Mouse (Mus musculus) E14TG2a.4 (cell line): ENCODE measurements around the gene Zfand3.

ENCODE experiments used
- H3K27me3 ChIP-seq: 2 replicates; pipeline ENCODE4 v1.6.1; 2014; ENCODE audit warnings: low read length, control low read depth; ENCODE audit not compliant: insufficient read depth
- H3K36me3 ChIP-seq: 2 replicates; pipeline ENCODE4 v1.6.1; 2014; ENCODE audit warnings: low read length, control low read depth; ENCODE audit not compliant: insufficient read depth
- H3K4me1 ChIP-seq: replicated peaks from 2 replicates; pipeline ENCODE4 v1.6.1; 2014; ENCODE audit warnings: low read depth, low read length, control low read depth
- H3K4me3 ChIP-seq: replicated peaks from 2 replicates; pipeline ENCODE4 v1.5.1; 2014; ENCODE audit warnings: mild to moderate bottlenecking, low read length
- H3K9me3 ChIP-seq: 2 replicates; pipeline ENCODE4 v1.6.1; 2014; ENCODE audit warnings: low read length, control low read depth
- CTCF ChIP-seq: conservative IDR thresholded peaks from 2 replicates; pipeline ENCODE4 v1.5.1; 2014; ENCODE audit warnings: low read length
- NANOG ChIP-seq: IDR thresholded peaks from 2 replicates; pipeline ENCODE4 v1.6.1; 2014; ENCODE audit warnings: borderline replicate concordance, low read length, mixed read lengths
- POU5F1 ChIP-seq: IDR thresholded peaks from 2 replicates; pipeline ENCODE4 v1.6.1; 2014; ENCODE audit warnings: low read length, borderline replicate concordance

Gene Zfand3

DNA sequence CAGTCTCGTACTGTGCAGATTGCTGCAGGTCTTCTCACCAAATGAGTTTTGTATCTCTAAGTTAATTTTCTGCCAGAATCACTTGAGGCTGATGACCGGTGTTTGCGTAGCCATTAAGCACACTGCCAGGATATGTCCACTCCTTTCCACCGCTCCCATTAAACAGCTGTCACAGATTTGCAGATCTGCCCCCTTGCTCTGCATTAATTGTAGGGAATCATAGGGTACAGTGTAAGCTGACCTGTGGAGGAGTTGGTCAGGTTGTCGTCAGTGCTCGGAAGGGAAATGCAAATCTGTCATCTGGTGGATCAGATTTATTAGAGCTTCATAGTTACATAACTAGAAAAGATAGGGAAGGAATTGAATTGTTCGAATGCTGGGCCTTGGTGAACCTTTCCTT is 106.1 kb downstream of the Zfand3 start:
- Histone ChIP-seq H3K27me3 (no peaks in the 10 kb centered on the region), H3K36me3 (no peaks in the 10 kb centered on the region), H3K4me1 (peaks cover 7% of the 10 kb centered on the region), H3K4me3 (no peak overlapping the region), H3K9me3 (no peaks in the 10 kb centered on the region)
- no peak for TF ChIP-seq CTCF
- no peak for TF ChIP-seq NANOG

- peaks cover 16% of the 10 kb centered on the region for H3K4me1 ChIP-seq
- no peaks in the 10 kb centered on the region for H3K27me3 ChIP-seq
- H3K36me3 ChIP-seq = no peaks in the 10 kb centered on the region
- TF ChIP-seq POU5F1 (no peak), CTCF (no peak), NANOG (no peak)
- no peaks in the 10 kb centered on the region for H3K9me3 ChIP-seq
- no peak overlapping the region for H3K4me3 ChIP-seq
Measured at GRCm38 (mm10) chr17:30111556-30111955, 107.0 kb downstream of the Zfand3 start.

DNA sequence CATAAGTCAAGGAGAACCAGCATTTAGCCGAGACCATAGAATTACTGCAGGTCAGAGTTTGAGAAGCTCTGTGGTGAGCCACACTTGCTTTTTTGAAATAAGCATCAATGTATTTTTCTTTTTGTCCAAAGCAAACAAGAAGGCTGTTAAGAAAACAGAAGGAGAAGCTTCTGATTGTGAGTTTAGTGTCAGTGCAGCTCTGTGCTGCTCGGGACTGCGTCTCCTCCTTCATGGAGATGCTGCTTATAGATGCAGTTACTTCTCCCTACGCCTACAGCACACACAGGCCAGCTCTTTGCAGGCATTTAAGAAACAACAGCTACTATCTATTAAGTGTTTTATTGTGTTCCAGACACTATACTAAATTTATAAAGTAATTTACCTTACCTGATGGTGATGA is 107.5 kb downstream of the Zfand3 start:
- H3K4me3 ChIP-seq = no peak overlapping the region
- no peaks in the 10 kb centered on the region for H3K9me3 ChIP-seq
- H3K4me1 ChIP-seq = peaks cover 17% of the 10 kb centered on the region
- H3K27me3 ChIP-seq = no peaks in the 10 kb centered on the region
- no peaks in the 10 kb centered on the region for H3K36me3 ChIP-seq
- TF ChIP-seq CTCF = no peak
- no peak for TF ChIP-seq NANOG
- TF ChIP-seq POU5F1 = no peak

DNA sequence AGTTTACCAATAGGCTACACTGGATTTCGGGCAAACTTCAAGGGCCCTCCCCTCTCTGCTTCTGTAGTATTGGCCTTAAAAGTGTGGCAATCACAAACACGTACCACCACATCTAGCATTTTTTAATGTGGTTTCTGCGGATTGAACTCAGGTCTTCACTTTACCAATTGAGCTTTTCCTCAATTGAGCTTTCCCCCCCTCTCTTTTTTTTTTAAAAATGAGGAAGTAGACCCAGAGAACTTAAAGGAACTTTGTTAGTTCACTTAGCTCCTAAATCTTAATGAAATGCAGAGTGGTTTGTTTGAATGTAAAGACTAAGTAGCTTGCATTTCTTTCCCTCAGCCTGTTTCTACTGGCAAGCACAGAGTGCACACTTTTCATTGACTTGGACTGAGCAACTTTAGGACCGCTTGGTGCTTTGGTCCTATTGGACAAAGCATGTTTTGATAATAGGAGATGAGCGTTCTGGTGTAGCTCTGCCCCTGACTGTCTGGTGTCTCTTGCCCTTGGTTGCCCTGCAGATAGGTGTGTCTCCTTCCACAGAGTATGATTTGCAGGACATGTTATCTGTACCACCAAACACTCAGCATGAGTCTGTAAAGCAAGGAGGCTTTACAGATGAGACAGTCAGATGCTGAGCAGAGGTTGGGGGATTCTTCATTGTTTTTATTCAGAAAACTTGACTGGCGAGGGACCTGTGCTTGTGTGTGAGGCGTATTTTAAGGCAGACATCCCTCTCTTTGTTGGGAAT is 108.2 kb downstream of the Zfand3 start:
- Histone ChIP-seq H3K9me3 (no peaks in the 10 kb centered on the region), H3K4me3 (no peak overlapping the region), H3K4me1 (peaks cover 17% of the 10 kb centered on the region), H3K27me3 (no peaks in the 10 kb centered on the region), H3K36me3 (no peaks in the 10 kb centered on the region)
- TF ChIP-seq POU5F1 (no peak), CTCF (no peak), NANOG (no peak)

DNA sequence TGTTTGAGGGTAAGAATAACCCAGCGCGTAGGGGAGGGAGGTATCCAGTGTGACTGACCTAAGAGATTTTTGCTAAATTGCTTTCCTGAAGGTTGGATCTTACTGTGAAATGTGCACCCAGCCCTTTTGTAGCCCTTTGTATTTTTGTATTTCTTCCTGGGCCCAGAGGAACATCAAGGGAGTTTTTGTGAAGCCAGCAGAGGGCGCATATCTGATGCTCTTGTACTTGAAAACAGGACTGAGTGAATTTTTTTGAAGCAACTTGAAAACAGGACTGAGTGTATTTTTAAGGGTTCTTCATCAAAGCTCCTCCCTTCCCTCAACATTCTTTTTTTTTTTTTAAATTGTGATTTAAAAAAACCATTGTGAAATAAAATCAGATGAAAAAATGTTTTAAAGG is 110.2 kb downstream of the Zfand3 start:
- Histone ChIP-seq H3K36me3 (no peaks in the 10 kb centered on the region), H3K4me1 (peaks cover 17% of the 10 kb centered on the region), H3K4me3 (no peak overlapping the region), H3K9me3 (no peaks in the 10 kb centered on the region), H3K27me3 (no peaks in the 10 kb centered on the region)
- peak; percentile 56 for TF ChIP-seq CTCF
- TF ChIP-seq POU5F1 = no peak
- no peak for TF ChIP-seq NANOG

- TF ChIP-seq NANOG = no peak
- no peak for TF ChIP-seq CTCF
- no peak for TF ChIP-seq POU5F1
- H3K36me3 ChIP-seq = no peaks in the 10 kb centered on the region
Measured at GRCm38 (mm10) chr17:30116226-30116625, 111.7 kb downstream of the Zfand3 start.

GRCm38 (mm10) chr17:30118036-30118435 is 113.5 kb downstream of the Zfand3 start:
- Histone ChIP-seq H3K27me3 (no peaks in the 10 kb centered on the region), H3K4me1 (peaks cover 14% of the 10 kb centered on the region), H3K36me3 (no peaks in the 10 kb centered on the region), H3K4me3 (no peak overlapping the region), H3K9me3 (no peaks in the 10 kb centered on the region)
- no peak for TF ChIP-seq NANOG
- TF ChIP-seq POU5F1 = no peak

More at GRCm38 (mm10) chr17:30116226-30116625, 111.7 kb downstream of the Zfand3 start:
- Histone ChIP-seq H3K9me3 (no peaks in the 10 kb centered on the region), H3K27me3 (no peaks in the 10 kb centered on the region), H3K4me1 (peaks cover 17% of the 10 kb centered on the region), H3K4me3 (no peak overlapping the region)

DNA sequence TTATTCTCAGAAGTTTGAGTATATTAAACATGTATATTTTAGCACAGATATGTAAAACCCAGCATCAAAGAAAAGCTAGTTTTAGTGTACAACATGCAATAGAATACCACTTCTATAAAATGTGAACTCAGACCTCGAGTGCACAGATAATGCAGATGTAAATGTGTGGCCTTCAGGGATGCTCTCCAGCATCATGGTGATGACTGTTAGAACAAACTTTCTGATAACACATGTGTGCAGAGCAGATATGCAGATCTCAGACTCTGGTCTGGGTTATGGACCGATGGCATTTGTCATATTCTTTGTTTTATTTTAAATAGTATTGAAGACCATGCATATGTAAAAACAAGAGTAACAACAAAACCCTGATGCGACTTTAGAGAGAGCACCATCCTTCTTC is 117.7 kb downstream of the Zfand3 start:
- no peaks in the 10 kb centered on the region for H3K36me3 ChIP-seq
- no peak overlapping the region for H3K4me3 ChIP-seq
- no peaks in the 10 kb centered on the region for H3K9me3 ChIP-seq
- H3K27me3 ChIP-seq = no peaks in the 10 kb centered on the region
- H3K4me1 ChIP-seq = no peaks in the 10 kb centered on the region
- no peak for TF ChIP-seq NANOG
- no peak for TF ChIP-seq CTCF
- no peak for TF ChIP-seq POU5F1

GRCm38 (mm10) chr17:30128456-30128855 is 123.9 kb downstream of the Zfand3 start:
- TF ChIP-seq POU5F1 = no peak
- TF ChIP-seq CTCF = no peak
- no peak for TF ChIP-seq NANOG

More at GRCm38 (mm10) chr17:30128456-30128855, 123.9 kb downstream of the Zfand3 start:
- no peaks in the 10 kb centered on the region for H3K27me3 ChIP-seq
- no peak overlapping the region for H3K4me3 ChIP-seq
- H3K4me1 ChIP-seq = no peaks in the 10 kb centered on the region
- no peaks in the 10 kb centered on the region for H3K36me3 ChIP-seq
- H3K9me3 ChIP-seq = no peaks in the 10 kb centered on the region
